Mouse (Mus musculus) erythroblast, embryonic 14.5 days (primary cell): ENCODE results near the gene Dgkz. TPM values are rescaled to one million over a fixed set of nuclear protein-coding genes. Genes with fewer than 3 reads are reported as not detected.
A peak's percentile ranks its signal among the peaks of the same experiment; 100 is the strongest.

Source experiments
- H3K27me3 ChIP-seq: 2 replicates; pipeline ENCODE4 v1.6.1; 2012; ENCODE audit warnings: inconsistent platforms; ENCODE audit not compliant: control insufficient read depth
- H3K36me3 ChIP-seq: 2 replicates; pipeline ENCODE4 v1.6.1; 2012; ENCODE audit warnings: mild to moderate bottlenecking, inconsistent platforms; ENCODE audit not compliant: control insufficient read depth
- H3K4me1 ChIP-seq: 2 replicates; pipeline ENCODE4 v1.6.1; 2012; ENCODE audit warnings: inconsistent platforms; ENCODE audit not compliant: control insufficient read depth
- H3K4me3 ChIP-seq: replicated peaks from 2 replicates; pipeline ENCODE3; 2012; ENCODE audit warnings: moderate library complexity, mild to moderate bottlenecking, inconsistent platforms
- H3K9me3 ChIP-seq: 2 replicates; pipeline ENCODE4 v1.6.1; 2012; ENCODE audit warnings: low read length, inconsistent platforms, mixed read lengths; ENCODE audit not compliant: control insufficient read depth
- GATA1 ChIP-seq: IDR thresholded peaks from 2 replicates; pipeline ENCODE4 v1.6.1; 2012; ENCODE audit warnings: low read length, inconsistent platforms, mixed read lengths
- TAL1 ChIP-seq: IDR thresholded peaks from 3 replicates; pipeline ENCODE4 v1.6.1; 2012; ENCODE audit warnings: low read length, inconsistent platforms, mixed read lengths
- polyA plus RNA-seq: library from polyadenylated mRNA; stranded (reverse); fragments of >175 nt; gene quantifications from 2 replicates; pipeline ENCODE4 v1.2.3, GENCODE M21; 2012

Dgkz gene
- polyA plus RNA-seq, 1 experiment, result 6.0 TPM

GRCm38 (mm10) chr2:91947397-91948150 lies 28.1 kb downstream of the Dgkz start:
- H3K9me3 ChIP-seq, result no peaks in the 10 kb centered on the region
- peaks cover 61% of the 10 kb centered on the region for H3K36me3 ChIP-seq
- no peaks in the 10 kb centered on the region for H3K27me3 ChIP-seq
- peak overlapping the region; percentile 61 for H3K4me3 ChIP-seq
- peaks cover 89% of the 10 kb centered on the region for H3K4me1 ChIP-seq
- no peak for TF ChIP-seq GATA1
- peak; percentile 3; the same call in 1 of the 3 replicates for TF ChIP-seq TAL1

GRCm38 (mm10) chr2:91946836-91947235 lies 28.8 kb downstream of the Dgkz start:
- Histone ChIP-seq H3K9me3 (no peaks in the 10 kb centered on the region), H3K4me3 (peak overlapping the region; percentile 10), H3K4me1 (peaks cover 81% of the 10 kb centered on the region), H3K36me3 (peaks cover 65% of the 10 kb centered on the region), H3K27me3 (no peaks in the 10 kb centered on the region)
- no peak for TF ChIP-seq GATA1
- TF ChIP-seq TAL1, result no peak

- Histone ChIP-seq H3K27me3 (no peaks in the 10 kb centered on the region), H3K9me3 (no peaks in the 10 kb centered on the region), H3K4me3 (no peak within 1 kb of the TSS), H3K36me3 (peaks cover 74% of the 10 kb centered on the region), H3K4me1 (peaks cover 70% of the 10 kb centered on the region)
- TF ChIP-seq GATA1 (no peak), TAL1 (no peak)
Observed at GRCm38 (mm10) chr2:91945483-91945882, 30.2 kb downstream of the Dgkz start, which contains the start of gene Gm9821. Gene Gm9821 (plus strand): TSS chr2:91945703.

- Histone ChIP-seq H3K9me3 (no peaks in the 10 kb centered on the region), H3K36me3 (peaks cover 81% of the 10 kb centered on the region), H3K27me3 (no peaks in the 10 kb centered on the region), H3K4me3 (no peak overlapping the region), H3K4me1 (peaks cover 58% of the 10 kb centered on the region)
- TF ChIP-seq TAL1, result no peak
- no peak for TF ChIP-seq GATA1
Observed at GRCm38 (mm10) chr2:91944170-91944950, 31.3 kb downstream of the Dgkz start.

GRCm38 (mm10) chr2:91942356-91942755 lies 33.3 kb downstream of the Dgkz start:
- Histone ChIP-seq H3K4me1 (peaks cover 38% of the 10 kb centered on the region), H3K9me3 (no peaks in the 10 kb centered on the region), H3K4me3 (no peak overlapping the region), H3K36me3 (peaks cover 90% of the 10 kb centered on the region), H3K27me3 (no peaks in the 10 kb centered on the region)
- TF ChIP-seq GATA1 (no peak), TAL1 (no peak)

GRCm38 (mm10) chr2:91939303-91939935 lies 36.2 kb downstream of the Dgkz start:
- peaks cover 97% of the 10 kb centered on the region for H3K36me3 ChIP-seq
- TF ChIP-seq TAL1 (no peak), GATA1 (no peak)

GRCm38 (mm10) chr2:91936154-91936553 lies 39.5 kb downstream of the Dgkz start:
- peaks cover 83% of the 10 kb centered on the region for H3K36me3 ChIP-seq
- no peak overlapping the region for H3K4me3 ChIP-seq
- H3K9me3 ChIP-seq, result no peaks in the 10 kb centered on the region
- TF ChIP-seq TAL1 (no peak), GATA1 (no peak)
- H3K4me1 ChIP-seq, result peaks cover 25% of the 10 kb centered on the region
- peaks cover 11% of the 10 kb centered on the region for H3K27me3 ChIP-seq

More at GRCm38 (mm10) chr2:91939303-91939935, 36.2 kb downstream of the Dgkz start:
- Histone ChIP-seq H3K4me3 (no peak overlapping the region), H3K27me3 (no peaks in the 10 kb centered on the region), H3K4me1 (peaks cover 9% of the 10 kb centered on the region), H3K9me3 (no peaks in the 10 kb centered on the region)

GRCm38 (mm10) chr2:91934826-91935525 lies 40.7 kb downstream of the Dgkz start:
- Histone ChIP-seq H3K36me3 (peaks cover 73% of the 10 kb centered on the region), H3K27me3 (peaks cover 23% of the 10 kb centered on the region), H3K4me3 (no peak overlapping the region), H3K4me1 (peaks cover 32% of the 10 kb centered on the region), H3K9me3 (no peaks in the 10 kb centered on the region)
- TF ChIP-seq TAL1, result no peak
- TF ChIP-seq GATA1, result no peak

- H3K36me3 ChIP-seq, result peaks cover 63% of the 10 kb centered on the region
Observed at GRCm38 (mm10) chr2:91934016-91934415, 41.6 kb downstream of the Dgkz start.

More at GRCm38 (mm10) chr2:91934016-91934415, 41.6 kb downstream of the Dgkz start:
- Histone ChIP-seq H3K4me1 (peaks cover 33% of the 10 kb centered on the region), H3K9me3 (no peaks in the 10 kb centered on the region), H3K4me3 (no peak overlapping the region), H3K27me3 (peaks cover 29% of the 10 kb centered on the region)
- TF ChIP-seq GATA1 (no peak), TAL1 (no peak)
